Mouse (Mus musculus) CH12.LX (cell line): ENCODE measurements around the gene Exoc3l4. TPM values are rescaled to one million over a fixed set of nuclear protein-coding genes. Genes with fewer than 3 reads are reported as not detected.

ENCODE experiments used
- DNase-seq: peaks from one replicate; pipeline ENCODE4 v3.0.0-alpha.2; 2013; ENCODE audit errors: extremely low read depth
- H3K27ac ChIP-seq: 2 replicates; pipeline ENCODE4 v1.5.1; 2012; ENCODE audit warnings: low read depth, mild to moderate bottlenecking, control low read depth, moderate library complexity; ENCODE audit not compliant: insufficient read depth
- H3K27me3 ChIP-seq: replicated peaks from 2 replicates; pipeline ENCODE3; 2012; ENCODE audit warnings: inconsistent platforms
- H3K36me3 ChIP-seq, 2 experiments: replicated peaks in 1 of 2; 2 replicates each; pipeline versions ENCODE3 to v1.6.1; 2012; ENCODE audit warnings: inconsistent platforms in 1 of 2, low read length in 1 of 2, mild to moderate bottlenecking in 1 of 2, mixed read lengths in 1 of 2, moderate library complexity in 1 of 2; ENCODE audit not compliant: control insufficient read depth in 1 of 2, insufficient read depth in 1 of 2
- H3K4me1 ChIP-seq, 2 experiments: 2 replicates each; pipeline ENCODE4 v1.6.1; 2012; ENCODE audit warnings: inconsistent platforms in 1 of 2, moderate library complexity in 1 of 2; ENCODE audit not compliant: insufficient read depth in 2 of 2, control insufficient read depth in 1 of 2
- H3K4me2 ChIP-seq: 2 replicates; pipeline ENCODE4 v1.6.1; 2012; ENCODE audit warnings: low read depth, mild to moderate bottlenecking, control low read depth; ENCODE audit not compliant: poor library complexity, insufficient read depth, severe bottlenecking
- H3K4me3 ChIP-seq, 3 experiments: fragments of 150-350 bp in 1 of 3; sonication (generic) in 1 of 3; replicated peaks in 1 of 3; 2 replicates each; pipeline versions ENCODE3 to v1.5.1; 2011 to 2012; ENCODE audit warnings: low read depth in 2 of 3, low read length in 2 of 3, mild to moderate bottlenecking in 2 of 3, moderate library complexity in 2 of 3, control low read depth in 1 of 3, improper control_type of control experiment in 1 of 3, inconsistent platforms in 1 of 3, mixed read lengths in 1 of 3; ENCODE audit not compliant: poor library complexity in 1 of 3
- H3K79me2 ChIP-seq: replicated peaks from 2 replicates; pipeline ENCODE4 v1.6.1; 2012; ENCODE audit warnings: mild to moderate bottlenecking, moderate library complexity; ENCODE audit not compliant: control insufficient read depth, poor library complexity, insufficient read depth, severe bottlenecking; ENCODE audit errors: extremely low read depth
- H3K9ac ChIP-seq: 2 replicates; pipeline ENCODE4 v1.6.1; 2012; ENCODE audit warnings: low read depth, mild to moderate bottlenecking, control low read depth, moderate library complexity; ENCODE audit not compliant: insufficient read depth
- H3K9me3 ChIP-seq: replicated peaks from 2 replicates; pipeline ENCODE3; 2012; ENCODE audit warnings: low read length, inconsistent platforms, mixed read lengths
- BHLHE40 ChIP-seq: IDR thresholded peaks from 2 replicates; pipeline ENCODE4 v1.6.1; 2011; ENCODE audit warnings: mild to moderate bottlenecking, low read depth, low read length, improper control_type of control experiment
- CHD1 ChIP-seq: IDR thresholded peaks from 2 replicates; pipeline ENCODE4 v1.6.1; 2012; ENCODE audit warnings: low read depth, low read length, improper control_type of control experiment, inconsistent platforms
- CHD2 ChIP-seq: IDR thresholded peaks from 2 replicates; pipeline ENCODE4 v1.6.1; 2011; ENCODE audit warnings: low read length, improper control_type of control experiment
- E2F4 ChIP-seq: IDR thresholded peaks from 2 replicates; pipeline ENCODE4 v1.6.1; 2011; ENCODE audit warnings: low read depth, low read length, improper control_type of control experiment; ENCODE audit not compliant: insufficient replicate concordance
- ETS1 ChIP-seq: conservative IDR thresholded peaks from 2 replicates; pipeline ENCODE4 v1.6.1; 2012; ENCODE audit warnings: low read depth, mild to moderate bottlenecking, inconsistent platforms, low read length, improper control_type of control experiment, moderate library complexity
- IRF4 ChIP-seq: IDR thresholded peaks from 2 replicates; pipeline ENCODE4 v1.6.1; 2014; ENCODE audit warnings: low read depth, mild to moderate bottlenecking, inconsistent platforms, low read length, improper control_type of control experiment
- JUN ChIP-seq: IDR thresholded peaks from 2 replicates; pipeline ENCODE4 v1.6.1; 2011; ENCODE audit warnings: low read depth, mild to moderate bottlenecking, low read length, improper control_type of control experiment, moderate library complexity; ENCODE audit not compliant: insufficient read depth
- KAT2A ChIP-seq: IDR thresholded peaks from 2 replicates; pipeline ENCODE4 v1.6.1; 2012; ENCODE audit warnings: low read length, improper control_type of control experiment, inconsistent platforms; ENCODE audit not compliant: insufficient replicate concordance
- MAX ChIP-seq: IDR thresholded peaks from 2 replicates; pipeline ENCODE4 v1.6.1; 2011; ENCODE audit warnings: low read length, improper control_type of control experiment
- MAZ ChIP-seq: IDR thresholded peaks from 2 replicates; pipeline ENCODE4 v1.6.1; 2012; ENCODE audit warnings: low read depth, mild to moderate bottlenecking, inconsistent platforms, low read length, improper control_type of control experiment, moderate library complexity
- MEF2A ChIP-seq: IDR thresholded peaks from 2 replicates; pipeline ENCODE4 v1.6.1; 2014; ENCODE audit warnings: low read depth, mild to moderate bottlenecking, inconsistent platforms, low read length, improper control_type of control experiment, borderline replicate concordance
- MYC ChIP-seq: IDR thresholded peaks from 2 replicates; pipeline ENCODE4 v1.6.1; 2011; ENCODE audit warnings: low read depth, mild to moderate bottlenecking, improper control_type of control experiment, low read length
- NELFE ChIP-seq: IDR thresholded peaks from 2 replicates; pipeline ENCODE4 v1.6.1; 2011; ENCODE audit warnings: low read depth, low read length, improper control_type of control experiment
- NRF1 ChIP-seq: IDR thresholded peaks from 2 replicates; pipeline ENCODE4 v1.6.1; 2014; ENCODE audit warnings: low read depth, mild to moderate bottlenecking, inconsistent platforms, low read length, improper control_type of control experiment, moderate library complexity
- PAX5 ChIP-seq: IDR thresholded peaks from 2 replicates; pipeline ENCODE4 v1.6.1; 2012; ENCODE audit warnings: low read length, inconsistent platforms, mixed read lengths
- POLR2AphosphoS2 ChIP-seq: IDR thresholded peaks from 2 replicates; pipeline ENCODE4 v1.6.1; 2011; ENCODE audit warnings: low read depth, low read length, improper control_type of control experiment
- RCOR1 ChIP-seq: conservative IDR thresholded peaks from 2 replicates; pipeline ENCODE4 v1.6.1; 2012; ENCODE audit warnings: low read depth, mild to moderate bottlenecking, inconsistent platforms, low read length, improper control_type of control experiment
- SIN3A ChIP-seq: IDR thresholded peaks from 2 replicates; pipeline ENCODE4 v1.6.1; 2012; ENCODE audit warnings: low read length, improper control_type of control experiment, inconsistent platforms
- TBP ChIP-seq: conservative IDR thresholded peaks from 2 replicates; pipeline ENCODE4 v1.6.1; 2011; ENCODE audit warnings: low read depth, low read length, improper control_type of control experiment
- TCF12 ChIP-seq: IDR thresholded peaks from 2 replicates; pipeline ENCODE4 v1.6.1; 2014; ENCODE audit warnings: low read depth, mild to moderate bottlenecking, inconsistent platforms, low read length, improper control_type of control experiment
- UBTF ChIP-seq: IDR thresholded peaks from 2 replicates; pipeline ENCODE4 v1.6.1; 2012; ENCODE audit warnings: low read depth, mild to moderate bottlenecking, inconsistent platforms, low read length, improper control_type of control experiment, moderate library complexity
- USF2 ChIP-seq: conservative IDR thresholded peaks from 2 replicates; pipeline ENCODE4 v1.6.1; 2011; ENCODE audit warnings: low read depth, low read length, improper control_type of control experiment
- ZC3H11A ChIP-seq: IDR thresholded peaks from 2 replicates; pipeline ENCODE4 v1.6.1; 2012; ENCODE audit warnings: low read depth, mild to moderate bottlenecking, inconsistent platforms, low read length, improper control_type of control experiment
- ZKSCAN1 ChIP-seq: IDR thresholded peaks from 2 replicates; pipeline ENCODE4 v1.6.1; 2012; ENCODE audit warnings: low read depth, inconsistent platforms, low read length, improper control_type of control experiment, borderline replicate concordance
- ZNF384 ChIP-seq: IDR thresholded peaks from 2 replicates; pipeline ENCODE4 v1.6.1; 2012; ENCODE audit warnings: low read depth, low read length, improper control_type of control experiment, inconsistent platforms
- dilution Hi-C: fragments of 300-500 bp; cut with MboI; formaldehyde crosslinking; loops from 2 replicates; pipeline ENCODE4 v1.14.3; 2020; ENCODE audit warnings: low sequenced_read_pairs; ENCODE audit not compliant: extremely low pct_unique_long_range_greater_than_20kb, extremely low pct_ligation_motif_present
- in situ Hi-C: fragments of 300-500 bp; cut with MboI; formaldehyde crosslinking; loops from 3 replicates; pipeline ENCODE4 v1.14.3; 2019; ENCODE audit warnings: low sequenced_read_pairs, low pct_ligation_motif_present, low pct_unique_long_range_greater_than_20kb, mixed read lengths
- polyA plus RNA-seq: library from polyadenylated mRNA; unstranded; fragments of >175 nt; gene quantifications from 2 replicates; pipeline ENCODE4 v1.2.1, GENCODE M21; 2012; ENCODE audit warnings: low read depth; ENCODE audit not compliant: insufficient read length
- total RNA-seq, 2 experiments: library from RNA; depleted of rRNA; stranded (reverse); fragments of 300-350 nt in 1 of 2; fragments of >200 nt in 1 of 2; gene quantifications; 2 replicates each; pipeline ENCODE4 v1.2.3; 2012 to 2014

The Exoc3l4 gene
- total and polyA plus RNA-seq, 3 experiments, result 0.81 to 1.2 (median 0.85) TPM

DNA sequence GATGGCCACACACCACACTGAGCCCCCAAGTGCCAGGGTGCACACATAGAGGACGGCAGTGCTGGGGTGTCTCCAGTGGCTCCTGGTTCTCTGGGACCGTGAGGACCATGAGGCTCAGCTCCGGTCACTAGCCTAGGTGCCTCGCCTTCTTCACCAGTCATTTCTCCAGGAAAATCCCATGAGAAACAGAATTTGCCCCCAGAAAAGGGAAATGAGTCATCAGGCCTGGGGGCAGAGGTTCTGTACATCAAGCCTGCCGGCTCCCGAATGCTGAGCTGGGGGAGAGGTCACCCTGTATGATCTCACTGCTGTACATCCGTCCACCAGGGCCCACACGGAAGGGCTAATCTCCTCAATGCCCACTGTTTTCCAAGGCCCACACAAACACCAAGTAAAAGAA is 39.0 kb downstream of the Exoc3l4 start:
- dilution Hi-C loops, result no loop called here
- H3K27ac ChIP-seq, result no peak overlapping the region

DNA sequence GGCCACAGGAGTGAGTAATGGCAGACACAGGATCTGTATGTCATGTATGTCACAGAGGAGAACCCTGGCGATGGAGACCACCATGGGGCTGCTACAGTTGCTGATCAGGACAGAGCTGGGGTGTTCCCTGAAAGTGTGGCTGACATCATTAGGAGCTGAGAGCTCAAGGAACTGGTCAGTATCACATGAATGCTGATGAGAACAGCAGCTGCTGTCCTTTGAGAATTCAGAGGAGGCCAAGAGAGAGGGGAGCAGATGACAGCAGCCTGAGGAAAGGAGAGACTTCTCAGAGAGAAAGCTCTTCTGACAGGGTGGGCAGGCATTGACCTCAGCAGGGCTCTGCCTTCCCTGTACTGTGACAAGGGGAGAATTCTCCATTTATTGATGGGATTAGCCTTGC is 40.9 kb downstream of the Exoc3l4 start:
- H3K4me2 ChIP-seq, result no peak overlapping the region
- DNase-seq, result no peak
- H3K79me2 ChIP-seq, result no peaks in the 10 kb centered on the region
- TF ChIP-seq MAX, result no peak
- no peak for TF ChIP-seq ZC3H11A
- no peak for TF ChIP-seq E2F4
- no peak for TF ChIP-seq MAZ
- TF ChIP-seq MEF2A, result no peak
- no peak for TF ChIP-seq PAX5
- TF ChIP-seq BHLHE40, result no peak
- TF ChIP-seq CHD2, result no peak
- TF ChIP-seq POLR2AphosphoS2, result no peak
- no peak for TF ChIP-seq NRF1
- no peak for TF ChIP-seq RCOR1
- no peak overlapping the region for H3K4me3 ChIP-seq
- no peak overlapping the region for H3K9ac ChIP-seq
- dilution Hi-C loops, result no loop called here
- in situ Hi-C loops, result no loop called here
- no peaks in the 10 kb centered on the region for H3K9me3 ChIP-seq
- H3K27me3 ChIP-seq, result peaks cover 53% of the 10 kb centered on the region
- H3K4me1 ChIP-seq, result peaks cover 4 to 26% of the 10 kb centered on the region in 2 experiments; a peak in 3 of 4 replicates
- no peak overlapping the region for H3K27ac ChIP-seq
- no peaks in the 10 kb centered on the region for H3K36me3 ChIP-seq

More for the DNA sequence above, 39.0 kb downstream of the Exoc3l4 start:
- no peak for TF ChIP-seq SIN3A
- no peak for TF ChIP-seq NELFE
- no peak for TF ChIP-seq UBTF
- TF ChIP-seq TBP, result no peak
- no peak for TF ChIP-seq MYC
- no peak for TF ChIP-seq RCOR1
- TF ChIP-seq MAX, result no peak
- no peak for TF ChIP-seq IRF4
- TF ChIP-seq E2F4, result no peak
- no peak for TF ChIP-seq JUN
- TF ChIP-seq MAZ, result no peak
- TF ChIP-seq ETS1, result no peak
- TF ChIP-seq BHLHE40, result no peak
- TF ChIP-seq KAT2A, result no peak
- no peak for TF ChIP-seq POLR2AphosphoS2
- TF ChIP-seq ZKSCAN1, result no peak
- TF ChIP-seq USF2, result no peak
- TF ChIP-seq ZNF384, result no peak
- TF ChIP-seq TCF12, result no peak
- TF ChIP-seq CHD1, result no peak
- DNase-seq, result no peak
- Histone ChIP-seq H3K9ac (no peak overlapping the region), H3K27me3 (peaks cover 59% of the 10 kb centered on the region), H3K4me1 (peaks cover 4 to 26% of the 10 kb centered on the region in 2 experiments; a peak in 3 of 4 replicates), H3K9me3 (no peaks in the 10 kb centered on the region), H3K4me3 (no peak overlapping the region), H3K36me3 (peaks cover 0 to 8% of the 10 kb centered on the region in 2 experiments), H3K4me2 (no peak overlapping the region), H3K79me2 (no peaks in the 10 kb centered on the region)
- in situ Hi-C loops, result no loop called here
